Mouse (Mus musculus): ENCODE measurements at regions not wholly inside any gene's neighbourhood (a gene's known extent, or its start where the extent isn't known, plus 50 kb on each side); places are given as distances from the start of the nearest gene placed in this dataset.

- DNase-seq (ENCODE audit: low spot score in 2 of 2): no peak
Measured at GRCm38 (mm10) chr11:29318699-29319098, 54.8 kb upstream of the Ccdc88a start.

DNA sequence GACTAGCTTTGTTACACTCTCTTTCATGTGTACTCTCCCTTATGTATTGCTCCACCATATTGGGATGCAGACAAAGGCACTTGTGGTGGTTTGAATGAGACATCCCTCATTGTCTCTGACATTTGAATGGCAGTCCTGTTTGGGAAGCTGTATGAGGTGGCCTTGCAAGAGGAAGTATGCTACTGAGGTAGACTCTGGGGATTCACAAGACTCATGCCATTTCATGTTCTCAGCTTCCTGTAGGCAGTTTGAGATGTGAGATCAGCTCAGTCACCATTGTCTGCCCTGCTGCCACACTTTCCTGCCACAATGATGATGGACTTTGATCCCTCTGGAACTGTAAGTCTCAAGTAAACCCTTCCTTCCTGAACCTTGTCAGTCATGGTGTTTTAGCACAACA, 62.9 kb upstream of the Ccdc88a start:
- DNase-seq (ENCODE audit: low spot score in 2 of 2): no peak

- peak in 1 of 2 experiments; percentile 16 for DNase-seq (ENCODE audit: low spot score in 2 of 2)
Measured at GRCm38 (mm10) chr11:29308024-29308598, 60.9 kb upstream of the Cfap36 start.

DNA sequence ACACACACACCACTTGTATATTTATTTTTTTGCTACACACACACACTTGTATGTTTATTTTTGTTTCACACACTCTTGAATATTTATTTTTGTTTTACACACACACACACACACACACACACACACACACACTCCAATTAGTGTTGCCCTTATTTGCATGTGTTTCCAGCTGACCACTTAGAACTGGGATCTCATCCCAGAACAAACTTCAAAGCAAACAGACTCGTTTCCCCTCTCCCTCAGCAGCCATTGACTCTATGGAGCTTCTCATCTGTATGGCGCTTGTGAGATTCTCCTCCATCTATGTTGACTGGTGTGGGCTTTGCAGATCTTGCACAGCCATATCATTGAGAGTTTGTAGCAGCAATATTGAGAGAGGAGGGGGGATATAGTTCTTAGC, 53.3 kb upstream of the Cfap36 start:
- DNase-seq (ENCODE audit: low spot score in 2 of 2): no peak
